Mouse (Mus musculus) midbrain, embryonic 12.5 days (tissue): ENCODE measurements at regions not wholly inside any gene's neighbourhood (a gene's known extent, or its start where the extent isn't known, plus 50 kb on each side); places are given as distances from the start of the nearest gene placed in this dataset.

Experiments used
- ATAC-seq: fragments of 200-750 bp; cut with Nextera tagmentation; 2 replicates; pipeline ENCODE4 v1.8.0; 2017; ENCODE audit warnings: low read depth, moderate TSS enrichment, moderate library complexity; ENCODE audit not compliant: low FRiP score
- H3K27ac ChIP-seq: fragments of 300-500 bp; sonication (generic); replicated peaks from 2 replicates; pipeline ENCODE4 v1.5.1; 2016; ENCODE audit warnings: mild to moderate bottlenecking
- H3K27me3 ChIP-seq: fragments of 300-500 bp; sonication (generic); 2 replicates; pipeline ENCODE4 v1.6.1; 2016; ENCODE audit warnings: mild to moderate bottlenecking
- H3K36me3 ChIP-seq: fragments of 300-500 bp; sonication (generic); 2 replicates; pipeline ENCODE4 v1.6.1; 2016
- H3K4me1 ChIP-seq: fragments of 300-500 bp; sonication (generic); 2 replicates; pipeline ENCODE4 v1.6.1; 2016
- H3K4me2 ChIP-seq: fragments of 300-500 bp; sonication (generic); replicated peaks from 2 replicates; pipeline ENCODE4 v1.6.1; 2016; ENCODE audit warnings: mild to moderate bottlenecking, moderate library complexity
- H3K4me3 ChIP-seq: fragments of 300-500 bp; sonication (generic); 2 replicates; pipeline ENCODE4 v1.5.1; 2016; ENCODE audit warnings: mild to moderate bottlenecking
- H3K9ac ChIP-seq: fragments of 300-500 bp; sonication (generic); replicated peaks from 2 replicates; pipeline ENCODE4 v1.6.1; 2016; ENCODE audit warnings: mild to moderate bottlenecking, moderate library complexity
- H3K9me3 ChIP-seq: fragments of 300-500 bp; sonication (generic); 2 replicates; pipeline ENCODE4 v1.6.1; 2016; ENCODE audit warnings: mild to moderate bottlenecking
- WGBS: fragments of 180-500 bp; shearing (Covaris S2); methylation state at CpG from one replicate; pipeline ENCODE4 v1.1.7; 2016; 5-methylcytosine and 5-hydroxymethylcytosine counted together

DNA sequence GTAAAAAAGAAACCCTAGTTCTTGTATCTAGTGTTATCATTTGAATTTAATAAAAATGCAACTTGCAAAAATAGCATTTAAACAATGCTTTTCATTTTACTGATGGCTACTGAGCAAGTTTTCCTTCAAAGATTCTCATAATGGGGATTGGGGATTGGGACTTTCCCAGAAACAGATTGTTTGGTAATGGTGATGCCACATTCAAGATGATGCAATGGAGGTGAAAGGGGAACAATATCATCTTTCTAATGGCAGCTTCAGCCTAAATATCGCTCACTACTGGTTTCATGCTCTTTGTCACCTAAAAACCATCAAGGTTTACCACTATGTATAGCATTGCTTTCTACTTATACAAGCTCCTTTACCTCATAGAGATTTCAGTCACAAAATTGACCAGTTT, 799.3 kb upstream of the 4930412O13Rik start:
- Histone ChIP-seq H3K4me2 (no peak overlapping the region), H3K27ac (no peak overlapping the region), H3K4me3 (no peak overlapping the region), H3K9me3 (no peaks in the 10 kb centered on the region), H3K9ac (no peak overlapping the region), H3K4me1 (no peaks in the 10 kb centered on the region), H3K27me3 (no peaks in the 10 kb centered on the region), H3K36me3 (no peaks in the 10 kb centered on the region)
- WGBS, result 85% methylated on average over 1 of the region's 1 CpGs
- no peak for ATAC-seq

DNA sequence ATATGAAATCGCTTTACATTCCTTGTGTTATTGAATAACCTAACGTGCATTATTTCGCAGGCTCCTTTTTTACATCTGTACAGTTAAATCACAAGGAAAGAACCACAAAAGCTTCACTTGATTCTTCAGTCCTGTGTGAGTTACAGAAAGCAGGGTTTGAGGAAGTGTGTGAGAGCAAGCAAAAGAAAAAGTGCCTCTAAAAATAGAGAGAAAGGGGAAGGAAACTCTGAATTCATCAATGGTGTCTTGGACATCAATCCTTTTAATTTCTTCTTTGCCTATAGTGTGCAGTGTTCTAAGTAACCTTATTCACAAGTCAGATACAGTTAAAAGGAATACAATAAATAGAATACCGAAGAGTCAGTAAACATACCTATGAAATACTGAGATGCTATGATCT, 785.7 kb upstream of the 4930412O13Rik start:
- Histone ChIP-seq H3K27me3 (no peaks in the 10 kb centered on the region), H3K4me2 (no peak overlapping the region), H3K9me3 (no peaks in the 10 kb centered on the region), H3K9ac (no peak overlapping the region), H3K4me1 (no peaks in the 10 kb centered on the region), H3K4me3 (no peak overlapping the region), H3K27ac (no peak overlapping the region), H3K36me3 (no peaks in the 10 kb centered on the region)
- no peak for ATAC-seq
- 97% methylated on average over 4 of the region's 4 CpGs for WGBS

DNA sequence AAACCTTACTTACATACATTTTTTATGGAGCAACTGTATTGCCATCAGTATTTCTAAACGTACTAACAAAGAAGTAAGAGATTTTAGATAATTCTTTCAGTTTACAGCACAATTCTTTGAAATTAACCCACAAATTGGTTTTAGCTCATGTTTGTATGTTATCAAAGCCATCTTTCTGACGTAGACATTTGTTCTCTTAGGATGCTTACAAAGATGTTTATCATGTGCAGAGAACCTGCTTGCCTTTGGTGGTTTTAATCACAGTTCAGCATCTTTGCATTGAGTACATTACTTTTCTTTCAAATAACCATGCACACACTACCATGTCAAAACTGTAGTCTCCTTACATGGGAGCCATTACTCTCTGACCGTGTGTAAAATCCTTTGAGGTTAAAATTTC, 764.4 kb upstream of the 4930412O13Rik start:
- H3K27me3 ChIP-seq, result no peaks in the 10 kb centered on the region
- WGBS, result 88% methylated on average over 3 of the region's 3 CpGs
- no peak overlapping the region for H3K4me3 ChIP-seq
- no peaks in the 10 kb centered on the region for H3K36me3 ChIP-seq
- no peak overlapping the region for H3K27ac ChIP-seq
- H3K9me3 ChIP-seq, result no peaks in the 10 kb centered on the region
- H3K4me1 ChIP-seq, result no peaks in the 10 kb centered on the region
- ATAC-seq, result no peak
- no peak overlapping the region for H3K9ac ChIP-seq
- no peak overlapping the region for H3K4me2 ChIP-seq

DNA sequence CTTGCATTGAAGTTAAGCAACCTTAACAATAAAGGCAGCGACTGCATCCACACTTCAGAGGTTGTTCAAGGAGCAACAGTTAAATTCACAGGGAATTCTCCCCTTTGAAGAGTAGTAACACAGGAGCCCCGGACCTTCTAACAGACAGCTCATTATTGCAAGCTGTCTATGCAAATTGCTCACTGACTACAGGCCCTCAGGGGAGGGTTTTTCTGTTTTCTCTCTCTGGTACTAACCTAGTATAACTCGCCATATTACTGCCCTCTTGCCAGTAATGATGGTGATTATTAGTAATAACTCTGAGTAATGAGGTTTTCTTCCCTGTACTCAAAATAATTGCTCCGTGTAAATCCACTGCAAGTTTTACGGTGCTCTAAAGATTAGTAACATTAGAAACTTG, 763.5 kb upstream of the 4930412O13Rik start:
- no peak for ATAC-seq
- H3K9ac ChIP-seq, result no peak overlapping the region
- no peaks in the 10 kb centered on the region for H3K36me3 ChIP-seq
- H3K27me3 ChIP-seq, result no peaks in the 10 kb centered on the region
- no peaks in the 10 kb centered on the region for H3K9me3 ChIP-seq
- no peak overlapping the region for H3K4me2 ChIP-seq
- no peaks in the 10 kb centered on the region for H3K4me1 ChIP-seq
- no peak overlapping the region for H3K27ac ChIP-seq
- WGBS, result 71% methylated on average over 5 of the region's 5 CpGs
- no peak overlapping the region for H3K4me3 ChIP-seq

DNA sequence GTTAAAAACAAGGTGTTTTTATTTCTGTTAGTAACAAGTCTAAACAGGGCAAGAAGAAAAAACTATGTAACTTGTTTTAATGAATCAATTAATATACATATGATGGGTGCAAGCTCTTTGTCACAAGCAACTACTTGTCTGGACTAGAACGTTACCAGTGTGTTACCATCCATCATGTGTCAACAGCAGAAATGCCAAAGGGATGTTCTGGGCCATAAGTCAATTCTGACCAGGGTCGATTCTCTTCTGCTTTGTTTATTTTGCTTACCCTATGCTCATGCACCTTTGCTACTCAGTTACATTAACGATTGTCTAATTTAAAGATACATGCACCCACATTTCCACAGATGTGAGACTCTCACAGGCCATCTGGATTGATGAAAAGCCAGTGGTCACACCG, 744.1 kb upstream of the 4930412O13Rik start:
- H3K27ac ChIP-seq, result no peak overlapping the region
- H3K4me2 ChIP-seq, result no peak overlapping the region
- no peak for ATAC-seq
- no peaks in the 10 kb centered on the region for H3K36me3 ChIP-seq
- WGBS, result 69% methylated on average over 4 of the region's 4 CpGs
- H3K9me3 ChIP-seq, result no peaks in the 10 kb centered on the region
- H3K4me3 ChIP-seq, result no peak overlapping the region
- H3K4me1 ChIP-seq, result no peaks in the 10 kb centered on the region
- H3K27me3 ChIP-seq, result no peaks in the 10 kb centered on the region
- no peak overlapping the region for H3K9ac ChIP-seq

DNA sequence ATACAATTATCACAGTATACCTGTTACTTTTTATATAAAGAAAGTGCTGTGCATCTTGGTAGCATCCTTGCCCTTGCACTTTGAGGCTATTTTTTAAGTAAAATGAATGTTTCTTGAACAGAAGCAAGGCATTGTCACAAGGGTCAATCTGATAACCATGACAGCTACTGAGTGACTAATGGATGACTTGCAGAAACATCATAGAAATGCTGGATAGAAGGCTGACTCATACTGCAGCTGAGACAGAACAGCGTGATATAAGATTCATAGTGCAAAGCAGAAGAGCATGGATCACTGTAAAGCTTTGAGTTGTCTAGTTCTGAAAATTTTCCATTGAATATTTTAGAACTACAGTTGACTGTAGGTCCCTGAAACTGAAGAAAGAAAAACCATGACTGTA, 739.6 kb upstream of the 4930412O13Rik start:
- 90% methylated on average over 1 of the region's 1 CpGs for WGBS
- H3K36me3 ChIP-seq, result no peaks in the 10 kb centered on the region
- H3K9ac ChIP-seq, result no peak overlapping the region
- no peak overlapping the region for H3K27ac ChIP-seq
- H3K4me1 ChIP-seq, result no peaks in the 10 kb centered on the region
- H3K27me3 ChIP-seq, result no peaks in the 10 kb centered on the region
- no peak for ATAC-seq
- H3K4me3 ChIP-seq, result no peak overlapping the region
- no peak overlapping the region for H3K4me2 ChIP-seq
- H3K9me3 ChIP-seq, result no peaks in the 10 kb centered on the region

DNA sequence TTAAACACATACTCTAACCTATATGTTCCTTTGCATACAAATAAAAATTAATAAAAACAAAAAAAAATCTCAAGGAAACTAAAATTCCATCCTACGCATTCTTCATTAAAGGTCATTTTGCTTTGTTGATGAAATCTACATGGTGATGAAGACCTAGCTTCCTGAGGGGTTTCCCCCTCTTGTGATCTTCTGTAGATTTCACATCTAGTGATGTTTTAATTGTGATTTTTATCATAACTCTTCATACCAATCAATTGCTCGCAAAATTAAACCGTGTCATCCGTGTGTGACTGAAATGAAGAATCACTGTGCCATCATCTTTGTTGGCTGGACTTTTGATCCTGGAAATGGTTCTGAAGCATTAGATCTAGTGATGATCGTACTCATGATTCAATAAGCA, 725.4 kb upstream of the 4930412O13Rik start:
- Histone ChIP-seq H3K9me3 (no peaks in the 10 kb centered on the region), H3K36me3 (no peaks in the 10 kb centered on the region), H3K27me3 (no peaks in the 10 kb centered on the region), H3K4me1 (no peaks in the 10 kb centered on the region), H3K4me3 (no peak overlapping the region), H3K9ac (no peak overlapping the region), H3K27ac (no peak overlapping the region), H3K4me2 (no peak overlapping the region)
- 93% methylated on average over 5 of the region's 5 CpGs for WGBS
- ATAC-seq, result no peak

DNA sequence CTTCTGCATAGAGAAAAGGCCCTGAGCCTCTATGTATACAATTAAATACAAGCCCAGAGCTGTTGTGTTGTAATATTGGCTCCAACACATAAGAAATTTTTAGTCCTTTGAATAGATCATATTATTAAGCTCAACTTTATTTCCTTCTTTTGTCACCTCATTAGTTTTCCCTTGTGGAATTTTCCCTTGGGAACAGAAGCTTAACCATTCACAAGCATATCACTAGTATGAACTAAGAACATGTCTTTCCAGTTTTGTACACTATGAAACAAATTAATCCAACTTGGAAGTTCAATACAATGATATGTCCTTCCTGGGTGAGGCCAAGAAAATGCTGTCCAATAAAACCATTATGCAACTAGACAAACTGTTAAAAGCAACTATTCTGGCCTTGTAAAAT, 720.9 kb upstream of the 4930412O13Rik start:
- Histone ChIP-seq H3K27me3 (no peaks in the 10 kb centered on the region), H3K4me2 (no peak overlapping the region), H3K27ac (no peak overlapping the region), H3K9ac (no peak overlapping the region), H3K36me3 (no peaks in the 10 kb centered on the region), H3K9me3 (no peaks in the 10 kb centered on the region), H3K4me1 (no peaks in the 10 kb centered on the region), H3K4me3 (no peak overlapping the region)
- no peak for ATAC-seq

DNA sequence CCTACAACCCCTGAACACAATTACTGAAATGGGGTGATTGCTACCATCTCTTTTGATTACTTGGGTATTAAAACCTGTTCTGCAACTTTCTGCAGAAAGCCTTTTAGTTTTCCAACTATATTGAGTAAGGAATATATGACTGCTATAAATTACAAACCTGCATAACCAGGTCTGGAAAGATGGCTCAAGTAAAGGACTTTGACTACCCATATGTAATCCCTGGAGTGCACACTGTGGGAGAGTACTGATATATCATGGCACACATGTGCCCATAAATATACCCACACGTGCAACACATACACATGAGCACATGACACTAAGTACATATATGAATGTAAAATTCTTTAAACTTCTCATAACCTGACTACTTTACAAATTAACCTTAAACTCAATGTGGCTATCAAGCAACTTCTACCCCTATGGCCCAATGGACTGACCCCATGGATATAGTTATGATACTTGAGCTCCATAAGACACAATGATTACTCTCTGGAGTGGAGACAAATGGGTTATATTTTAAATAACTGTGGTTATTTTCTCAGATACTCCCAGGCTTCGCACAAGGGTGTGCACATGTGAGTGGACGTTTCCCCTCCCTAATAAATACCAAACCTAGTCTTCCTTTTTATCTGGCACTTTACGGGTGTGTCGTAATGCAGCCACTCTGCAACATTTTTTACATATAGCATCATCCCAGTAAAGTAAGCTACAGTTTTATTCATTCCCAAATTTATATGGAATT, 717.1 kb upstream of the 4930412O13Rik start:
- no peaks in the 10 kb centered on the region for H3K9me3 ChIP-seq
- no peak overlapping the region for H3K9ac ChIP-seq
- no peaks in the 10 kb centered on the region for H3K4me1 ChIP-seq
- H3K27ac ChIP-seq, result no peak overlapping the region
- H3K4me2 ChIP-seq, result no peak overlapping the region
- no peak for ATAC-seq
- no peaks in the 10 kb centered on the region for H3K27me3 ChIP-seq
- no peaks in the 10 kb centered on the region for H3K36me3 ChIP-seq
- 92% methylated on average over 5 of the region's 5 CpGs for WGBS
- no peak overlapping the region for H3K4me3 ChIP-seq

DNA sequence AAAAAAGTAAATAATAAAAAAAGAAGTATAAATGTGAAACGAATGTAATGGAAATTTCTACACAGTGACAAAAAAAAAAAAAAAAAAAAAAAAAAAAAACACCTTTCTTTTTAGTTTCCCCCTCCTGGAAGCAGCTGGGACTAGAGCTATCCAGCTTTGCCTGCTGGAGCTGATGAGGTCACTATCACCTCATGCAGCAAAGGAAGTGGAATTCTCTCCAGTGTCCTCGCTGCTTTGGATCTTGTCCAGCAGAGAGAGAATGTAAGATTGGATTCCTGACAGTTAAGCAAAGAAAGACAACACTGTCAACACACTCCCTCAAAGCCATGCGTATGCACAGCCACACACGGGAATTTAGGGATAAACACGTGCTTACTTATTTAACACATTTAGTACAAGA, 698.9 kb upstream of the 4930412O13Rik start:
- no peaks in the 10 kb centered on the region for H3K36me3 ChIP-seq
- no peak overlapping the region for H3K4me3 ChIP-seq
- H3K27me3 ChIP-seq, result no peaks in the 10 kb centered on the region
- WGBS, result 75% methylated on average over 5 of the region's 5 CpGs
- no peak overlapping the region for H3K27ac ChIP-seq
- no peaks in the 10 kb centered on the region for H3K4me1 ChIP-seq
- no peak overlapping the region for H3K4me2 ChIP-seq
- ATAC-seq, result no peak
- H3K9ac ChIP-seq, result no peak overlapping the region
- no peaks in the 10 kb centered on the region for H3K9me3 ChIP-seq

DNA sequence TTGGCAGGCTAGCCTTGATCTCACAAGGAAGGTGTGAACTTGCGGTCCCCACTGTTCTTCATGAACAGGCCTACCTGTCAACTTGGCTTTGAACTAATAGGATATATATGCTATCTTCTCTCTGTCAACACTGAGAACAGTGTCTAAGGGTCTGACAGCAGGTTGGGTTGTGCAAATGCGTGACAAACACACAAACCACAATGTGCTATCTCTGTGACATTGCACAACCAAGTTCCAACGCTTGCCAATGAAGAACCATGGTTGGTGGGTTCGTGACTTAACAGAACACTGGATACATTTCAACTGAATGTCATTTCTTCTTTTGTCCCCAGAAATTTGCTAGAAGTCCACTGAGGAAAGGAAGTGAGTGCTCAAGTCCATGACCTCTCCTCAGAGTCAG, 696.8 kb upstream of the 4930412O13Rik start:
- no peaks in the 10 kb centered on the region for H3K27me3 ChIP-seq
- H3K4me1 ChIP-seq, result no peaks in the 10 kb centered on the region
- ATAC-seq, result no peak
- no peaks in the 10 kb centered on the region for H3K9me3 ChIP-seq
- H3K27ac ChIP-seq, result no peak overlapping the region
- no peak overlapping the region for H3K4me2 ChIP-seq
- no peak overlapping the region for H3K9ac ChIP-seq
- no peaks in the 10 kb centered on the region for H3K36me3 ChIP-seq
- H3K4me3 ChIP-seq, result no peak overlapping the region
- WGBS, result 93% methylated on average over 4 of the region's 4 CpGs

DNA sequence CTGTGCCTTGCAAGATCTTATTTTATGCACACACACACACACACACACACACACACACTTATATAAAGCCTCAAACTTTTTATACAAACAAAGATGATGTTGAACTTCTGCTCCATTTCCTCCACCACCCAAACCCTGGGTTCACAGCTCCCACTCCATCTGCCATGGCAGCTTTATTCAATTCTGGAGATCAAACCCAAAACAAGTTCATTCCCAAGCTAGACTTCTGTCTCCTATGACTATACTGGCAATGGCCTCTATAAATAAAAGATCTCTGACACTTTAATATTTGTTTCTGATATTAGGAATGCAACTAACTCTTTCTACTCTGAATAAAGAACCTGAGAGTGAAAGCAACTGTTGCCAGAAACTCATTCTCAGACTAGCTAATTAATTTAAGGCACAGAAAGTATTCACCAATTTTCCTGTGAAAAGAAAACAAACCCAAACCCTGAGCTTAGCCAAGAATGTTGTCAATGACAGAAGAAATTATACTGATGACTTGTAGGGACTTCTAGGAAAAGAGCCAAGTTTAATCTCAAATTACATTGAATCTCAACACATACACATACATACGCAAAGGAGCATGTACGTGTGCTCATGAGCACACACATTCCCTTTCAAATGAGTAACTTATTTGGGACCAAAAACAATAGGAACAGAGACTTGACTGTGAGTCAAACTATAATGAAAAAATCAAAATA, 695.1 kb upstream of the 4930412O13Rik start:
- Histone ChIP-seq H3K4me3 (no peak overlapping the region), H3K27ac (no peak overlapping the region), H3K4me2 (no peak overlapping the region), H3K9me3 (no peaks in the 10 kb centered on the region), H3K36me3 (no peaks in the 10 kb centered on the region), H3K4me1 (no peaks in the 10 kb centered on the region), H3K9ac (no peak overlapping the region), H3K27me3 (no peaks in the 10 kb centered on the region)
- 89% methylated on average over 2 of the region's 2 CpGs for WGBS
- no peak for ATAC-seq

DNA sequence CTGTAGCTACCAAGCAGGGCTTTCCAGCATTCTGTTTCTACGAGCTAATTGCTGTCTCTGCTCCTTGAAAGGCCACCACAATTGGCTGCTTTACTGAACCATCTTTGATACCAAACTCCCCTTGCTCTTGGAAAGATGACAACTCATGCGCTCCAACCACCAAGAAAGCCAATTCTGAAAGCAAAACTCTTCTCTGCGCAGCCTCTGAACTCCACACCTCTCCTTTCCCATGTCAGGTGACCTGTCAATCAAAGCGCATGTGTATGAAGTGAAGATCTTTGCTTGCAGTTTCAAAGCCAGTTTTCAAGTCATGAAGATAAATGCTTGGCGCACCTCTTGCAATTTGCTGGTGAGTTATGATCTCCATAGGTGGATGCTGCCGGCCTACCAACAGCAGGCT, 687.9 kb upstream of the 4930412O13Rik start:
- H3K4me3 ChIP-seq, result no peak overlapping the region
- 94% methylated on average over 6 of the region's 6 CpGs for WGBS
- no peak for ATAC-seq
- no peak overlapping the region for H3K27ac ChIP-seq
- H3K9ac ChIP-seq, result no peak overlapping the region
- H3K27me3 ChIP-seq, result no peaks in the 10 kb centered on the region
- no peaks in the 10 kb centered on the region for H3K36me3 ChIP-seq
- H3K4me2 ChIP-seq, result no peak overlapping the region
- H3K4me1 ChIP-seq, result no peaks in the 10 kb centered on the region
- H3K9me3 ChIP-seq, result no peaks in the 10 kb centered on the region
